Comparison of ENCODE assay signal across 9 mouse cellular contexts in genomic region chr9:45798467-45799164, GRCm38 (mm10). TPM values are rescaled to one million over a fixed set of nuclear protein-coding genes. Genes with fewer than 3 reads are reported as not detected.
DNase-seq lines count a peak whose midpoint lies in the region; ATAC-seq lines count a peak whose summit lies in the region.
"Had no signal": no experiment of that assay in that cellular context is flagged by ENCODE, and none has a peak within 500 bp of the region (broad histone marks: within the 10 kb centered on the region; RNA-seq: fewer than 3 reads in every experiment).

No protein-coding gene starts in this region.

- H3K36me3 ChIP-seq in midbrain, embryonic 11.5 days (ENCODE audit: control insufficient read depth, insufficient read depth, low read length): 0 out of 2 replicates have a peak, but pooled peaks cover 2% of the 10 kb centered on the region

- no peaks in the 10 kb centered on the region for H3K9me3 ChIP-seq in midbrain, embryonic 11.5 days (ENCODE audit: control insufficient read depth, low read length)

- no peaks in the 10 kb centered on the region for H3K27me3 ChIP-seq in midbrain, embryonic 11.5 days (ENCODE audit: control insufficient read depth, insufficient read depth, low read length)

- ATAC-seq in midbrain, embryonic 11.5 days (ENCODE audit: low FRiP score): no peak

- no peak overlapping the region for H3K4me3 ChIP-seq in midbrain, embryonic 11.5 days (ENCODE audit: low read depth, low read length)

- no peak overlapping the region for H3K9ac ChIP-seq in midbrain, embryonic 11.5 days (ENCODE audit: low read length)

- no peak overlapping the region for H3K4me2 ChIP-seq in midbrain, embryonic 11.5 days

- H3K27ac ChIP-seq in midbrain, embryonic 11.5 days (ENCODE audit: low read depth, low read length): no peak overlapping the region
- H3K27ac ChIP-seq: macrophage had no signal

- DNase-seq in layer of hippocampus, adult 11-12 months (ENCODE audit: low spot score): peak; percentile 37
- DNase-seq in layer of hippocampus, adult 9-10 months (ENCODE audit: low spot score): no peak
- peak; percentile 84 for DNase-seq in embryo, embryonic 10 days (ENCODE audit: low spot score)
- DNase-seq in forelimb bud, embryonic 11.5 days (ENCODE audit: low read depth, low spot score): peak; percentile 67
- peak; percentile 32 for DNase-seq in kidney, postnatal 14 days
- DNase-seq in midbrain, embryonic 11.5 days (ENCODE audit: low spot score, missing footprints): peak; percentile 87
- no peak for DNase-seq in T-cell, adult 2 months (ENCODE audit: low spot score)
- no peak for DNase-seq in spleen, postnatal 14 days (ENCODE audit: low spot score in 2 of 2)

- WGBS in midbrain, embryonic 11.5 days: 15% methylated on average over 13 of the region's 13 CpGs

- peaks cover 4% of the 10 kb centered on the region for H3K4me1 ChIP-seq in midbrain, embryonic 11.5 days (ENCODE audit: control insufficient read depth, insufficient read depth, low read length)

RNA-seq across cellular contexts. Expression of gene Cep164, which starts 29.9 kb away (rescaled TPM):
- polyA plus RNA-seq in midbrain, embryonic 11.5 days (2014; fragmentation: Nextera tagmentation; extraction: Ambion mirVana): 12.6 and 14.5 TPM in 2 replicates

RNA-seq across cellular contexts. Expression of gene Bace1, which starts 39.8 kb away (rescaled TPM):
- polyA plus RNA-seq in midbrain, embryonic 11.5 days (2014; fragmentation: Nextera tagmentation; extraction: Ambion mirVana): 26.9 and 27.1 TPM in 2 replicates

Comparison
In these comparisons a context has a peak if more than half of its experiments do, and no peak if none do; other contexts are left out.
1. DNase-seq: peak in layer of hippocampus, adult 11-12 months (single experiment), embryo, embryonic 10 days (single experiment), forelimb bud, embryonic 11.5 days (single experiment), kidney, postnatal 14 days (single experiment) and midbrain, embryonic 11.5 days (single experiment); none in layer of hippocampus, adult 9-10 months (single experiment), T-cell, adult 2 months (single experiment) and spleen, postnatal 14 days (0 of 2).